Mouse (Mus musculus) urinary bladder, postnatal 10 days (tissue): ENCODE measurements around the gene Zfhx3.

Experiments used
- DNase-seq: peaks from one replicate; pipeline ENCODE4 v3.0.0; 2022; ENCODE audit warnings: low spot score

Gene Zfhx3

GRCm38 (mm10) chr8:108722671-108723513, 780.4 kb downstream of the Zfhx3 start:
- no peak for DNase-seq

- DNase-seq, result no peak
These were observed 781.2 kb downstream of the Zfhx3 start for GRCm38 (mm10) chr8:108723636-108724035.

GRCm38 (mm10) chr8:108724818-108725506, 782.5 kb downstream of the Zfhx3 start:
- DNase-seq, result no peak

GRCm38 (mm10) chr8:108725631-108726030, 783.2 kb downstream of the Zfhx3 start:
- no peak for DNase-seq

DNA sequence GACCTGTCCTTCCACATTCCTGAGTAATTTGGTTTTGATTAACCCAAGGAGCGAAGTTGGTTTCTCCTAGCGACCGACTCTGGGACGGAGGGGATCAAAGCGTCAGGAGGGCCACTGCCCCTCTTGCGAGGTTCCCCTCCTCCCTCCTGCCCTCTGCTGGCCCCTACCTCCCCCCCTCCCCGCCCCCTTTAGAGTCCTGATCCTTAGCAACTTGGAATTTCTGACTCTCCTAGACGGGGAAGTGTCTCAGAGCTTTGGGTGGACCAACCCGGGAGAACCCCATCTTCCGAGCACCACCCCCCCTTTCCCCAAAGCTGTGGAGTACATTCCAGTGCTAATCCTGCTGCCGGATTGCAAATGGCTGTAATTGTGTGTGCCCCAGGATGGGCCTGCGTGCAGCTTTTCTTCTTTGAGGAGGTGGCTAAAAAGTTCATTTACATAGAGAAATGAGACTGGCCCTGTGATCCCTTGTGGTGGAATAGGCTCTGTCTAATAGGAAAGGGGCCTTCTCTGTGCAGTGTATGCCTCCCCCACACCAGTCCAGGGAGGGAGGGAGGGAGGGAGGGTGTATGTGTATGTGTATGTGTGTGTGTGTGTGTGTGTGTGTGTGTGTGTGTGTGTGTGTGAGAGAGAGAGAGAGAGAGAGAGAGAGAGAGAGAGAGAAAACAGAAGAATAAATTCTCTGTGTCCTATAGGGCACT, 784.2 kb downstream of the Zfhx3 start:
- DNase-seq, result no peak

DNA sequence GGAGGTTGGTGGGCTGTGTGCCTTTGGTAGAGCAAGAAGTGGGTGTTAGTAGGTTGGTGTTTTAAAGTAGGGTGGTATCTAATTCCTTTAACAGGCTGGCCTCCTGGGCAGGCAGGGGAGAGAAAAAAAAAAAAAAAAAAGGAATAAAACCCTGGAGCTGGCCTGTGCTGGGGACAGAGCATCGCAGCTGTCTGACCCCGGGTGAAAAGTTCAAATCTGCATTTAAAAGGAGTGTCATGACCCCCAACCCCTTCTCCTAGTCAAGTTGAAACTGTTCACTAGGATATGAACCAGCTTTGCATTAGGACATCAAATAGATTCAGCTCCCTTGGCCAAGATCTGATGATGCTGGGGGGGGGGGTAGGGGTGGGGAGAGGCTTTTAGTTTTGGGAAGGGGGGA, 786.7 kb downstream of the Zfhx3 start:
- no peak for DNase-seq

- no peak for DNase-seq
These were observed 787.4 kb downstream of the Zfhx3 start for GRCm38 (mm10) chr8:108729667-108730329.

DNA sequence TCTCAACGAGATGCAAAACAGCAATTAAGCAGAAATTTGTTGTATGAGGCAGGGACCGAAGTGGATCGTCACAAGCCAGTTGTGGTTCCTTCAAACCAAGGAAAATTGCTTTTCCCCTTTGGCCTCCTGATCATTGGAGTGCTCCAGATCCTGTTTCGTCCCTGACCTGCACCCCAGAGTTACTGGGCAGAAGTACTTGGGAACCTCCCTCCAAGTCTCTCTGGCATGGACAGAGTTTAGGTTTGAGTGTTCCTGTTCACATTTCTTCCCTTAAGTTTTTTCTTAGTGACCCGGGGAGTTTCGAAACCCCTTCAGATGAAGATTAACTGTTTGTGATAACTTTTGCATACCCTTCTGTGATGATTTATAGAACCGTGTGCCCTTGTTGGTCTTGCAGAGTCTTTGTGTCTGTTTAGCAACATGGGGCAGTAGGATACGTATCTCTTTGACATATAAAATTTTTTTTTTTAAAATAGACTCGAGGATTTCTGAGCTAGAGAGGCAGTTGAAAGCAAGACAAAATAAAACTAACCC, 788.5 kb downstream of the Zfhx3 start:
- no peak for DNase-seq

DNA sequence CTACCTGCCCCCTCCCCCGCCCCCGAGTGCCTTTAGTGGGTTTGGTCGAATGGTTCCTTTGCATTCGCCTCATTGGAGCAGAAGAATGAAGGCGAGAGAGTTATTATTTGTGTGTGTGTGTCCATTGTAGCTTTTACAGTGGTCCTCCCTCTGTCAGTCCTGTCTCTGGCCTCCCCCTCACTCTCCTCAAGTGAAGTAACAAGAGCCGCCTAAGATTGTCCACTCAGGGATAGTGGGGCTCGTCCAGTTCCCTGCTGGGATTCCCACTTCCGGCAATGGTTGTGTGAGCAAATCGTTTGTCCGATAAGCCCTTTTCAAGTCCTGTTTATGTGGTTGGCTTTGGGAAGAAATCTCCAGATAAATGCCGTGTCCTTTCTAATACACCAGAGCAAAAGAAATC, 790.1 kb downstream of the Zfhx3 start:
- no peak for DNase-seq

DNA sequence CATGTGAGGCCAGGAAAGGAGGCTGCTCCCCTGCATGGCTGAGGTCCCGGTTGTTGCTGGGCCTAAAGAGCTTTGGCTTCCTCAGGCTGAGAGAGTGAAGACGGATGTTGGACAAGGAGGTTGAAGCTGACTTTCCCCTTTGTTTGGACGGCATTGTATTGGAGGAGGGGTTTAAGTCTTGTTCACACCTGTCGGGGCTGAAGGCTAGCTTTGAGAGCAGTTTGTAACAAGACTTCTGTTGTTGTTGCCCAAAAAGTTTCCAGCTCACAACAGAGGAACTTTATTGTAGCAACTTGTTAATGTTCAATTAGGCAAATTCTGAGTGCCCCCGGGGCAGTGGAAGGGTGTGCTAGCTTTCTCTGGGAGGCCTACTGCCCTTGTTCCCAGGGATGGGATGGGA, 790.9 kb downstream of the Zfhx3 start:
- no peak for DNase-seq

GRCm38 (mm10) chr8:108736442-108736841, 794.0 kb downstream of the Zfhx3 start:
- no peak for DNase-seq

DNA sequence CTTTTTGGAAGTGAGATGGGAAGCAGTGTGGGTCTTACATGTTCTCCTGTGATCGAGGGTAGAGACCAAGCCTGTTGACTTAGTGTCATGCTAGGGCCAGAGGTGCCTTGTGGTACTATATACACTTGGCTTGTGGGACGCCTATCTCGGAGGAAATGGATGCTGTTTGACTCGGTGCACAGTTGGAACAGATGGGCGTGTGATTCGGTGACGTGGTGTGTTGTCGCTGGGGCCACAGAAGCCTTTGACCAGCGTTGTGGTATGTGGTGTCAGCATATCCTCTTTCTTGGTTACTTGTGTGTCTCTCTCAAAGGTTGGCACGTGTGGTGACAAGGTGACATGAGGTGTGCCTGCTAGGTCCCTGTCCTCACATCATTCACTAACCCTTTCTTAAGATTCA, 795.7 kb downstream of the Zfhx3 start:
- no peak for DNase-seq

DNA sequence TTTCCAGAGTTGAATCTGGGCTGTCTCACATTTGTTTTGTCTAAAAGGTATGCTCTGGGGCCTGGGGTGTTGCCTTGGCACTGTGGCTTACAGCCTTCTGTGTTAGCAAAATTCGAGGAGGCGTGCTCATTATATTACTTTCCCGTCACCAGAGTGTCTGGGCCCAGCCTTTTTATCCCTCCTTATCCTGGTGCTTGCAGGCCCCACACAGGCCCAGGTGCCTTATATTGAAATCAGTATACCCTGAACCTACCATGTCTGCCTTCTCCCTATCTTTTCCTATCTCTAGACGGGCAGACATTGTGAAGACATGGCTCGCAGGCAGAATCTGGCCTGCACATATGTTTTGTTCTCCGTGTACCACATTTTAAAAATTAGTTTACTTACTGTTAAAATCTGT, 797.1 kb downstream of the Zfhx3 start:
- DNase-seq, result no peak

DNA sequence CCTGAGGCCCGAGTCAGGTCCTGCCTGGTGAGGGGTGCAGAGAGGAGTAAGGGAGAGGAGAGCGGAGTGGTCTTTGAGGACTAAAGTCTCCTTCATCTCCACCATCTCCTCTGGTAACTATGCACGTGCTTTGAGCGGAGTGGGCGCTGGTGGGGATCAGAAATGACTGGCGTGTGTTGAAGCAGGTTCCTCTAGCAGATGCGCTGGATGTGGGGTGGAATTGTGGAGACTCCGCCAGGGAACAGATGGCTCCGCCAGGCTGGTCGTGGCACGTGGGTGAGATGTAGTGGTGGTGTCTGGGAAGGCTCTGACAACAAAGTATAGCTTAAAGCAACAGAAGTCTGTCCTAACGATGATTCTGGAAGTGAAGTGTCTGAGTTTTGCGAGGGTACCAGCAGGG, 798.0 kb downstream of the Zfhx3 start:
- no peak for DNase-seq

DNA sequence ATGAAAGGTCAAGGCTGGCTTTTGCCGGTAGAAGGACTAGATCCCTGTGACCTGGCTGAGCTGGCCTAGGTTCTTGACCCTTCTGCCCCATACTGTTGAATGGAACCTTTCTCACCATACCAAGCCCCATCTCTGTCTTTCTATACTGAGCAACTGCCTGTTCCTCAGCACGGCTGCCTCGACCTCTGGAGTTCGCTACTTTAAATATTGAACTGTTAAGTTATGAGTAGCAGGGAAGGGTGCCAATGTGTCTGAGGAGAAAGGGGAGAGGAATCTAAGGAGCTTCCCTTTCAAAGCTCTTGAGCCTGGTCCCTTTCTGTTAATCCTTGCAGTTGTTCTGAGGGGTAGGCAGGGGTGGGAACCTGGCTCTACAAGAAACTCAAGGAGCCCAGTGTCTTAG, 799.2 kb downstream of the Zfhx3 start:
- no peak for DNase-seq

DNA sequence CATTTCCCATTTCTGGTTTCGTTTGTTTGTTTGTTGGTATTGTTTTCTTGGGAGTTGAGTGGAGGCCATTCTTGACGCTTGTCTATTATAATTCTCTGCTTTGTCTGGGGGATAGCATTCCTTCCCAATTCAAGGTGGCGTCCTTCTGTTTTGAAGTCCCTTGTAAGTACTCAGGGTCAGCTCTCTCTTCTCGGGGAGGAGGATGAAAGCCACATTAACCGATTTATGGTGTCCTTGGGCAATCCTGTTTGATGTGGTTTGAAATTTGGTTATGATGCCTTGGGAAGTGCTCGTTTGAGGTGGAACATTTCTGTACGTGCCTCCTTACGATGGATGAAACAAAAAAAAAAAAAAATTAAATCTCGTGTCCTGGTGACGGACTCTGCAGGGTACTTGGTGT, 800.0 kb downstream of the Zfhx3 start:
- DNase-seq, result no peak

- no peak for DNase-seq
These were observed 800.8 kb downstream of the Zfhx3 start for GRCm38 (mm10) chr8:108743238-108743637.

DNA sequence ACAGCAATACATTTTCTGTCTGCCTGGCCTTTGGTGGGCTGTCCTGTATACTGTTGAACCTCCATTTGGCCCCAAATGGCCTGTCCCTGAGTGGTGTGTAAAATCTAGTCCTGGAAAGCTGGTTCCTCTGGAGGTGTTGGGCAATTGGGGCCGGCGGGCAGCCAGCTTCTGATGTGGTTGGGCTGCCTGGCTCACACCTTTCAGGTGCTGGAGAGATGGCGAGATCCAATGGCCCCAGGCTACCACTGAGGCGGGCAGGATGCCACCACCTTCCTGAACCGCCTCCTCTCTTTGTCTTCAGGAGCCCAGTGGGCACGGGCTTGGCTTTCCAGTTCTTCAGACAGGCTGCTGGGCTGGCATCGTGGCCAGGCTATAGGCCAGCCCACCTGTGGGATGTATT, 803.1 kb downstream of the Zfhx3 start:
- DNase-seq, result no peak

DNA sequence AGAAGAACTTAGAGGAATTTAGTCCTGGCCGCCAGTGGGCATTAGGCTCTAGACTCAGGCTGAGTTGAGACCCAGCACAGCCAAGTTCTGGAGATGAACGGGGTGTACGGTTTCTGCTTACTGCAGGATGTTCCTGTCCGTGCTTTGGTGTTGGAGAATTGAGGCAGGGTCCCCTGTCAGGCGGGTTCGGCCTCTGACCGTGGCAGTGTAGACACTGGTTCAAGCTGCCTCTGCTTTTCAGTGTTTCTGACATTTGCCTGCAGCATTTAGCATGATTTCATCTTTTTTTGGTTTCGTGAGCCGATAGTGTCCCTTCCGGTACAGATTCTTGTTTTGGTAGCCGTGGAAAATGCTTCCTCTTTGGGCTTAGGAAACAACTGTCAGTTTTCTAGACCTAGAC, 805.7 kb downstream of the Zfhx3 start:
- DNase-seq, result no peak

DNA sequence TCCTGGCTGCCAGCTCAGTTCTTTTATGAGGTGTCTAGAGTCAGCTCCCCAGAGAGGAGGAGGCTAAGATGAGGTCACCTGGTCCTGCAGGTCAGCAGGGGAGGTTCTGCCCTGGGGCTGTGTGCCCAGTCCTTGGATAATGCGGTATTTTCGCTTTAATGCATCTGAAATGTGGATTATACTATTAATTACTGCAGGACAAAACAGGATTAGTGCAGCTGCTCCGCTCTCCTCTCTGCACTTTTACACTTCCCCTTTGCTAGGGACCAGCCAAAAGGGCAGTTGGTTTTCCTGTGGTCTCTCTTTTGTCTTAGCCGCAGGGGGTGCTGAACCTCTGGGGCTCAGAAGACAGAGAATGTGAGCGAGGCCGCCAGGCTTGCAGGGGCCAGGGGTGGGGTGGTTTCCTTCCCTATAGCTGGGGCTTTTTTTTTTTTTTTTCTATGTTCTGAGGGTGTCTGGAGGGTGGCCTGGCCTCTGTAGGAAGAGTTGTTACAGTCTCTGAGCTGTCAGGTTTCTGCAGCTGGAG, 806.5 kb downstream of the Zfhx3 start:
- DNase-seq, result no peak

GRCm38 (mm10) chr8:108750806-108751205, 808.4 kb downstream of the Zfhx3 start:
- no peak for DNase-seq

- DNase-seq, result no peak
These were observed 812.1 kb downstream of the Zfhx3 start for GRCm38 (mm10) chr8:108754556-108754955.
